Mouse (Mus musculus): Measurements from ENCODE around the gene Actl7a. TPM values are rescaled to one million over a fixed set of nuclear protein-coding genes. Genes with fewer than 3 reads are reported as not detected.

Actl7a gene
- polyA plus RNA-seq (2012; rRNA removed) = not detected in 2 replicates

DNA sequence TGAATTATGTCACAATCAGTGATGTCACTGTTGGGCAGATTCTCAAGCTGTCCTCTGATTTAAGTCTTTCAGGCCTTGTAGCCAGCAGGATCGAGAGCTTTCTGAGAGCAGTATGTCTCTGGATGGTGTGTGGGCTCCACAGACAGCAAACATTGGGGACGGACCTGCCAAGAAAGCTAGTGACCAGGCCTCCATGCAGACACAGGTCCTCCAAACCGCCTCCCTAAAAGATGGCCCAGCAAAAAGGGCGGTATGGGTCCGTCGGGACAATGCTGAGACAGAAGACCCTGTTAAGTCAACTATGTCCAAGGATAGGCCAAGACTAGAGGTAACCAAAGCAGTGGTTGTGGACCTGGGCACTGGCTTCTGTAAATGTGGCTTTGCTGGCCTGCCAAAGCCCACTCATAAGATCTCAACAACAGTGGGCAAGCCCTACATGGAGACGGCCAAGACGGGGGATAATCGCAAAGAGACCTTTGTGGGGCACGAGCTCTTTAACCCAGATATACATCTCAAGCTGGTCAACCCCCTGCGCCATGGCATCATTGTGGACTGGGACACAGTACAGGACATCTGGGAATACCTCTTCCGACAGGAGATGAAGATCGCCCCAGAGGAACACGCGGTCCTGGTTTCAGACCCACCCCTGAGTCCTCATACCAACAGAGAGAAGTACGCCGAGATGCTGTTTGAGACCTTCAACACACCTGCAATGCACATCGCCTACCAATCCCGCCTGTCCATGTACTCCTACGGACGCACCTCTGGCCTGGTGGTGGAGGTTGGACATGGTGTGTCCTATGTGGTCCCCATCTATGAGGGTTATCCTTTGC lies at the start of gene Actl7a:
Gene Actl7a (plus strand): TSS at position 51 of the 833 bp plus-strand sequence.

DNA sequence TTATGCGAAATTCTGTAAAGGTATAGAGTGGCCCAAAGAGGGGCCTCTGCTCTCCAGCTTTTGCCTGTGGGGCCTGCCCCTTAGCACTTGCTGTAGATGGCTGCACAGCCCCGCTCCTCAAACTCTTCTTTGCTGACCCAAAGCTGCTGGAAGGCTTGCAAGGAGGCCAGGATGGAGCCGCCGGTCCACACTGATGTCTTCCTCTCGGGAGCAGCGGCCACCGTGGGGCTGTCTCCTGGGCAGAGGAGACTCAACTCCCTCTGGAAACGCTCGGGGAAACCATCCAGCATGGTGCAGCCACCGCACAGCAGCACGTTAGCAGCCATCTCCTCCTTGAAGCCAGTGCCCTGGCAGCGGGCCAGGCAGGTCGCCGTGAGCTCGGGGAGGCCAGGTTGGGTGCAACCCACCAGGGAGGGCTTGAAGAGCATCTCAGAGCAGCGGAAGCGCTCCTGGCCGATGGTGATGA lies 3.2 kb upstream of the Actl7a start, which contains the start of gene Gm26657:
Gene Gm26657 (plus strand): TSS at position 51 of the 466 bp plus-strand sequence.

DNA sequence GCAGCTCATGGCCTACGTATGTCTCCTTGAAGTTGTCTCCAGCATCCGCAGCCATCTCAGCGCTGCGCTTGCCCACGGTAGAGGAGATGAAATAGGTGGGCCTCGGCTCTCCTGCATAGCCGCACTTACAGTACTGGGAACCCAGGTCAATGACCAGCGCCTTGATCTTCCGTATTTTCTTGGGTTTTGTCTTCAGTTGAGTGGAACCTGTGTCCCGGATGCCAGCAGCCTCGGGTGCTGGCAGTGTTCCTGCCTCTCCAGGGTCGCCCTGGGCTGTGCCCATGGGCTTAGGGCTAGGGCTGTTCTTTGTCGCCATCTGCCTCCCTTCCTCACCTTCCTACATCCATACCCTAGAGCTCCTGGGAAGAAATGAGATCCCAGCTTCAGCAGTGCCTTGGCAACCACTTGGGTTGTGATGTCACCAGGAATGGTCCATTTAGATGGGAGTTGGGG lies 2.1 kb upstream of the Actl7a start, which contains the start of gene Actl7b:
Gene Actl7b (minus strand): TSS at position 403 of the 453 bp plus-strand sequence.

Other genes starting within 250 kb of the Actl7a start
- gene Gm26657, start 3.3 kb upstream of the Actl7a start, polyA plus RNA-seq (2012; rRNA removed) = not detected in 2 replicates
- gene Actl7b, start 2.0 kb upstream of the Actl7a start, polyA plus RNA-seq (2012; rRNA removed) = 0.07 and 0.09 TPM in 2 replicates
- gene Elp1, start 58.9 kb downstream of the Actl7a start, polyA plus RNA-seq (2012; rRNA removed) = 5.2 and 6.4 TPM in 2 replicates
- gene Fam206a, start 58.9 kb downstream of the Actl7a start, polyA plus RNA-seq (2012; rRNA removed) = 1.4 and 2.6 TPM in 2 replicates
- gene Ctnnal1, start 121.8 kb downstream of the Actl7a start, polyA plus RNA-seq (2012; rRNA removed) = 3.7 and 4.1 TPM in 2 replicates
- gene Tmem245, start 204.0 kb downstream of the Actl7a start, polyA plus RNA-seq (2012; rRNA removed) = 5.6 and 7.6 TPM in 2 replicates
- 0.09 TPM in 2 replicates for gene Frrs1l, start 247.0 kb downstream of the Actl7a start, polyA plus RNA-seq (2012; rRNA removed)